Mouse (Mus musculus): ENCODE data around the gene Trafd1. TPM values are rescaled to one million over a fixed set of nuclear protein-coding genes. Genes with fewer than 3 reads are reported as not detected.

The Trafd1 gene
- polyA plus RNA-seq, 1 experiment from 2014 or later, result 80.9 TPM

GRCm38 (mm10) chr5:121407856-121408255 lies 22.4 kb upstream of the Trafd1 start:
- Histone ChIP-seq H3K27me3 (replicated peaks; ENCODE audit: insufficient read depth, low read length) (no peaks in the 10 kb centered on the region), H3K27ac (ENCODE audit: low read length) (no peak overlapping the region), H3K9me3 (ENCODE audit: low read length) (no peaks in the 10 kb centered on the region), H3K9ac (replicated peaks; ENCODE audit: low read depth) (no peak overlapping the region), H3K4me2 (replicated peaks; ENCODE audit: low read depth, low read length) (no peak overlapping the region), H3K4me1 (ENCODE audit: insufficient read depth, low read depth, low read length) (no peaks in the 10 kb centered on the region), H3K36me3 (ENCODE audit: insufficient read depth, low read length) (peaks cover 7% of the 10 kb centered on the region; the same call in 1 of the 2 replicates), H3K4me3 (ENCODE audit: low read depth, low read length) (no peak overlapping the region)
- DNase-seq (ENCODE audit: low spot score) (no peak), ATAC-seq (no peak)
- no peak for TF ChIP-seq EP300 (IDR thresholded peaks at IDR 0.05)
- no peak for TF ChIP-seq CTCF (IDR thresholded peaks at IDR 0.05)
- WGBS, result 79% methylated on average over 8 of the region's 8 CpGs

- Histone ChIP-seq H3K27ac (ENCODE audit: low read length) (no peak overlapping the region), H3K9me3 (ENCODE audit: low read length) (no peaks in the 10 kb centered on the region), H3K4me3 (ENCODE audit: low read depth, low read length) (no peak overlapping the region), H3K4me1 (ENCODE audit: insufficient read depth, low read depth, low read length) (no peaks in the 10 kb centered on the region; the same call in 1 of the 2 replicates), H3K27me3 (replicated peaks; ENCODE audit: insufficient read depth, low read length) (no peaks in the 10 kb centered on the region), H3K9ac (replicated peaks; ENCODE audit: low read depth) (no peak overlapping the region), H3K4me2 (replicated peaks; ENCODE audit: low read depth, low read length) (no peak overlapping the region), H3K36me3 (ENCODE audit: insufficient read depth, low read length) (0 out of 2 replicates have a peak, but pooled peaks cover 3% of the 10 kb centered on the region)
- ATAC-seq (no peak), DNase-seq (ENCODE audit: low spot score) (no peak)
- no peak for TF ChIP-seq CTCF (IDR thresholded peaks at IDR 0.05)
- TF ChIP-seq EP300 (IDR thresholded peaks at IDR 0.05), result no peak
- WGBS, result 64% methylated on average over 5 of the region's 5 CpGs
These were observed 15.4 kb upstream of the Trafd1 start for GRCm38 (mm10) chr5:121400849-121401248.

GRCm38 (mm10) chr5:121400064-121400463 lies 14.6 kb upstream of the Trafd1 start:
- WGBS, result 44% methylated on average over 5 of the region's 5 CpGs
- Histone ChIP-seq H3K4me3 (ENCODE audit: low read depth, low read length) (no peak overlapping the region), H3K27ac (ENCODE audit: low read length) (no peak overlapping the region), H3K4me2 (replicated peaks; ENCODE audit: low read depth, low read length) (no peak overlapping the region), H3K27me3 (replicated peaks; ENCODE audit: insufficient read depth, low read length) (no peaks in the 10 kb centered on the region), H3K4me1 (ENCODE audit: insufficient read depth, low read depth, low read length) (no peaks in the 10 kb centered on the region; the same call in 1 of the 2 replicates), H3K9me3 (ENCODE audit: low read length) (no peaks in the 10 kb centered on the region), H3K36me3 (ENCODE audit: insufficient read depth, low read length) (0 out of 2 replicates have a peak, but pooled peaks cover 3% of the 10 kb centered on the region), H3K9ac (replicated peaks; ENCODE audit: low read depth) (no peak overlapping the region)
- TF ChIP-seq CTCF (IDR thresholded peaks at IDR 0.05), result no peak
- no peak for TF ChIP-seq EP300 (IDR thresholded peaks at IDR 0.05)
- DNase-seq (ENCODE audit: low spot score) (peak; percentile 41), ATAC-seq (no peak)

GRCm38 (mm10) chr5:121399540-121399939 lies 14.1 kb upstream of the Trafd1 start:
- TF ChIP-seq CTCF (IDR thresholded peaks at IDR 0.05) (no peak), EP300 (IDR thresholded peaks at IDR 0.05) (no peak)
- no peak overlapping the region for H3K4me2 ChIP-seq (replicated peaks; ENCODE audit: low read depth, low read length)
- H3K9me3 ChIP-seq (ENCODE audit: low read length), result no peaks in the 10 kb centered on the region
- H3K36me3 ChIP-seq (ENCODE audit: insufficient read depth, low read length), result 0 out of 2 replicates have a peak, but pooled peaks cover 3% of the 10 kb centered on the region
- H3K4me1 ChIP-seq (ENCODE audit: insufficient read depth, low read depth, low read length), result no peaks in the 10 kb centered on the region; the same call in 1 of the 2 replicates
- H3K27me3 ChIP-seq (replicated peaks; ENCODE audit: insufficient read depth, low read length), result no peaks in the 10 kb centered on the region
- no peak overlapping the region for H3K27ac ChIP-seq (ENCODE audit: low read length)
- DNase-seq (ENCODE audit: low spot score) (peak; percentile 67), ATAC-seq (no peak)
- 72% methylated on average over 5 of the region's 5 CpGs for WGBS
- H3K4me3 ChIP-seq (ENCODE audit: low read depth, low read length), result no peak overlapping the region
- H3K9ac ChIP-seq (replicated peaks; ENCODE audit: low read depth), result 0 out of 2 replicates have a peak overlapping the region, but pooled peaks have one; percentile 3

GRCm38 (mm10) chr5:121398965-121399462 lies 13.6 kb upstream of the Trafd1 start:
- Histone ChIP-seq H3K4me2 (replicated peaks; ENCODE audit: low read depth, low read length) (peak overlapping the region; percentile 97), H3K27me3 (replicated peaks; ENCODE audit: insufficient read depth, low read length) (no peaks in the 10 kb centered on the region), H3K9me3 (ENCODE audit: low read length) (no peaks in the 10 kb centered on the region), H3K4me3 (ENCODE audit: low read depth, low read length) (peak overlapping the region; percentile 87), H3K27ac (ENCODE audit: low read length) (no peak overlapping the region), H3K4me1 (ENCODE audit: insufficient read depth, low read depth, low read length) (no peaks in the 10 kb centered on the region; the same call in 1 of the 2 replicates), H3K9ac (replicated peaks; ENCODE audit: low read depth) (0 out of 2 replicates have a peak overlapping the region, but pooled peaks have one; percentile 3), H3K36me3 (ENCODE audit: insufficient read depth, low read length) (0 out of 2 replicates have a peak, but pooled peaks cover 3% of the 10 kb centered on the region)
- no peak for ATAC-seq
- DNase-seq (ENCODE audit: low spot score), result no peak
- WGBS, result 45% methylated on average over 9 of the region's 9 CpGs
- TF ChIP-seq CTCF (IDR thresholded peaks at IDR 0.05), result no peak

- DNase-seq (ENCODE audit: low spot score), result peak; percentile 67
- TF ChIP-seq EP300 (IDR thresholded peaks at IDR 0.05), result no peak
- TF ChIP-seq CTCF (IDR thresholded peaks at IDR 0.05), result no peak
- ATAC-seq, result peak; percentile 65
- no peaks in the 10 kb centered on the region for H3K9me3 ChIP-seq (ENCODE audit: low read length)
- peak overlapping the region; percentile 90 for H3K27ac ChIP-seq (ENCODE audit: low read length)
- H3K4me3 ChIP-seq (ENCODE audit: low read depth, low read length), result peak overlapping the region; percentile 87
- 2% methylated on average over 60 of the region's 67 CpGs for WGBS
- H3K36me3 ChIP-seq (ENCODE audit: insufficient read depth, low read length), result no peaks in the 10 kb centered on the region
- no peaks in the 10 kb centered on the region for H3K27me3 ChIP-seq (replicated peaks; ENCODE audit: insufficient read depth, low read length)
- no peaks in the 10 kb centered on the region; the same call in 1 of the 2 replicates for H3K4me1 ChIP-seq (ENCODE audit: insufficient read depth, low read depth, low read length)
- peak overlapping the region; percentile 97 for H3K4me2 ChIP-seq (replicated peaks; ENCODE audit: low read depth, low read length)
- peak overlapping the region; percentile 75 for H3K9ac ChIP-seq (replicated peaks; ENCODE audit: low read depth)
These were observed 12.9 kb upstream of the Trafd1 start for GRCm38 (mm10) chr5:121398146-121398964.
